Mouse (Mus musculus) kidney, postnatal 14 days (tissue): ENCODE results near the gene Prss57.
A peak's percentile ranks its signal among the peaks of the same experiment; 100 is the strongest.
"Not testable (repeated sequence)": the region's sequence is repeated elsewhere in the genome, so short reads cannot be mapped to it uniquely, and the experiment has no call there.

Source experiments
- DNase-seq: peaks from one replicate; pipeline ENCODE4 v3.0.0; 2022; ENCODE audit warnings: mixed read lengths

Prss57 gene

DNA sequence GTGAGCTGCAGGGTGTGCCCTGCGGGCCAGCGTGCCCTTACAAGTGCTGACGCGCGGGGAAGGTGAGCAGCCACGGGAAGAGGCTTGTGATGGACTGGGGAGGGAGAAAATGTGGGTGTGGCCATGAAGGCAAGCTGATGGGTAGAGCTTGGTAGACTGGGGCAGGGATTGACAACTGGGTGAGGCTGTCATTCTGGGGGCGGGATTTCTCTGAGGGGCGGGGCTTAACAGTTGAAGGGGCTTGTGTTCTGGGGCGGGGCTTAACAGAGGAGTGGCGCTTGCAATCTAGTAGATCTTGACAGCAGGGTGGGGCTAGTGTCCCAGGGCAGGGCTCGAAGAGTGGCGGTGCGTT is 10.1 kb downstream of the Prss57 start:
- DNase-seq, result no peak

DNA sequence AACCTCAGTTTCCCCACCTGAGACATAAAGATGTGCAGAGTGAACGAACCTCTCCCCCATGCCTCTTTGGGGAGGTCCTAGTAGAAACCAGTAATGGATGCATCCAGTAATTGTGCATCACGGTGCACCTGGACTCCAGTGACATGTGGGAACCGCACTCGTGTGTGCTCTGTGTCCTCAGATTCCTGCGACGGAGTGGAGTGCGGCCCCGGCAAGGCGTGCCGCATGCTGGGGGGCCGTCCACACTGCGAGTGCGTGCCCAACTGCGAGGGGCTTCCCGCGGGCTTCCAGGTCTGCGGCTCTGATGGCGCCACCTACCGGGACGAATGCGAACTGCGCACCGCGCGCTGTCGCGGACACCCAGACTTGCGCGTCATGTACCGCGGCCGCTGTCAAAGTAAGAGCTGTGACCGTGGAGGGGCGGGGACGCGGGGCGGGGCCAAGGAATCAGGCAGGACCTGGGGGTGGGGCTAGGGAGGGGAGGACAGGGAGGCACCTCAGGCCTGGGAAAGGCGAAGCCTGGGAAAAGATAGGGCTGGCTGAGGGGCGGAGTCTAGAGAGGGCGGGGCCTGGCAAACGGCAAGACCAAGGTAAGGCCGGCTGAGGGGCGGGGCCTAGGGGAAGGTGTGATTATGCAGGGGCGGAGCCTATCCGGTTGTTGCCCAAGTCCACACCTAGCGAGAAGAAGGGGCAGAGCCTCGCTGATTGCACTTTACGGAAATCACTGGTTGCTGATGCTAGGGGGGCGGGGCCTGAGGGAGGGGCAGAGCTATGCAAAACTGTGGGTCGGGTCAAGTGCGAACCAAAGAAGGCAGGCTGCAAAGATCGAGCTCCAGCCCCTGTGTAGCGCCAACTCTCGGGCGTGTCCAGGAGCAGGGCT is 10.7 kb downstream of the Prss57 start:
- peak; percentile 99 for DNase-seq

DNA sequence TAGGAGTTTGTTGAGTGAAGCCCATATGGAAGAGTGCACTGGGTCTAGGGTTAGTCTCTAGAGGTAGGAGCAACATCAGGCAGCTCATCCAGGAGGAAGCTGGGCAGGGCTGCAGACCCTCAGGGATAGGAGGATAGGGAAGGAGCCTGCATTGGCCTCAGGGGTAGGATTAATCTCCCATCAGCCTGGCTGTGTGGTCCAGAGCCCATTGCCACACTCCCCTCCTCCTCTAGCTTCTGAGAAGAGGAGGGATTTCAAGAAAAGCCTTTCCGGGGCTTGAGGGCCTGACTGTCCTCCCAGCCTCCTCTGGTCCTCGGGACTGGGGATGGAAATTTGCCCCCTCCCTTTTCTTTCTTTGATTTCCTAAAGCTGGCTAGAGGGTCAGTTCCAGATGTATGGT is 11.6 kb downstream of the Prss57 start:
- no peak for DNase-seq

DNA sequence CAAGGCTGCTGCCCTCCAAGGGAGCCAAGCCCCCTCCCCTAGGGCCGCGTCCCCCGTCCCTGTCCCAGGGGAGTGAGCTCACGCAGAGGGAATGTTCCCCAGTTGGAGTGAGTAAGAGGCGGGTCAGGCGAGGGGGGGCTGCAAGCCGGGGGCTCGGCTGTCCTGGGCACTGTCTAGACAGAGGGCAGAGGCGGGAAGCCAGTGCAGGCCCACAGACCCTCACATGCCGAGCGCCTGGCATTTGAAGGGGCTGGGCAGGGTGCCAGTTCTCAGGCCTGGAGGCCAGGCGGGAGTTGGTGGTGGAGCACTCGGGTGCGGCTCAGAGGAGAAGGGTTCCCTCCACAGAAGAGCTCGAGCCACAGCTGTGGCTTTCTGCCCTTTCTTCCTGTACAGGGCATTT is 12.8 kb downstream of the Prss57 start:
- peak; percentile 75 for DNase-seq

DNA sequence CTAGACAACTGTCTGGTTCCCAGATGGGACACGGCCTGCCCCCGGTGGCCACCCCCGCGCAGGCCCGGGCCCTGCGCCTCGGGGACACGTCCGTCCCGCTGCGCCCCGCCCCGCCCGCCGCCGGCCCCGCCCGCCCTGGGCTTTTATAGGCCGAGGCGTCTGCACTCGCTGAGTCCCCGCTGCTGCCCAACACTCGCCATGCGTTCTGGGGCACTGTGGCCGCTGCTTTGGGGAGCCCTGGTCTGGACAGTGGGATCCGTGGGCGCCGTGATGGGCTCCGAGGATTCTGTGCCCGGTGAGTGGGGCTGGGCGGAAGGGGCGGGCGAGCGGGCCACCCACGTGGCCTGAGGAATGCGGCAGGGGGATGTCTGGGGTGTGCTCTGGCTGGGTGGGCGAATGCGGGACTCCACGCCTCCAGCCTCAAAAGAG is 13.6 kb downstream of the Prss57 start, which contains the start of gene Fstl3:
TSS of gene Fstl3 (plus strand) at position 170 of the 429 bp plus-strand sequence.
- peak; percentile 60 for DNase-seq

DNA sequence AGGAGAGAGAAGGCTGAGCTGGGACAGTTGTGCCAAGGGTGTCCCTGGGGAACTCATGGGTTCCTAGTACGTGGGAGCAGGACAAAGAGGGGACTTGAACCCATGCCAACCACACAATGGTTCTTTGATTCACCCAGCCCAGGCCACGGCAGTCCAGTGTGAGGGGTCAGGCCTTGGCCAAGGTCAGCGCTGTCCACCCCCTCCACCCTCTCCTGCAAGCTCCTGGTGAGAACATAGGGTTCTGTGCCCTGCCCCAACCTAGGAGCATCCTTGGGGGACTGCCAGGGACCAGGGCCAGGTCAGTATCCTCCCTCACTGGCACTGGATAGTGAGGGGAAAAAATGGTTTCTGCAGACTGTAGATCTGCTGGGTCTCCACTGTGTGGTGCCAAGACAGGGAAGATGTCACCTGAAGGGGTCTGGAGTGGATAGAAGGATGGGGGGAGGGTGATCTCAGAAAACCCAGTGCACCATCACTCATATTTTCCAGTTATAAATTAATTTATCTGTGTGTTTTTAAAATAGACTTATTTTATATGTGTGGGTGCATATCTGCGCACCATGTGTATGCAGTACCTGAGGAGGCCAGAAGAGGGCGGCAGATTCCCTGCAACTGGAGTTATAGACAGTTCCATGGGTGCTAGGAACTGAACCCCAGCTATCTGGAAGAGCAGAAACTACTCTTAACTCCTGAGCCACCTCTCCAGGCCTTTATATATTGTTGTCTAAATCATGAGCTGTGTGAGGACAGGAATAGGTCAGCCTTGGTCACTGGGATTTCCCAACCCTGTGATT is 16.1 kb downstream of the Prss57 start:
- no peak for DNase-seq

DNA sequence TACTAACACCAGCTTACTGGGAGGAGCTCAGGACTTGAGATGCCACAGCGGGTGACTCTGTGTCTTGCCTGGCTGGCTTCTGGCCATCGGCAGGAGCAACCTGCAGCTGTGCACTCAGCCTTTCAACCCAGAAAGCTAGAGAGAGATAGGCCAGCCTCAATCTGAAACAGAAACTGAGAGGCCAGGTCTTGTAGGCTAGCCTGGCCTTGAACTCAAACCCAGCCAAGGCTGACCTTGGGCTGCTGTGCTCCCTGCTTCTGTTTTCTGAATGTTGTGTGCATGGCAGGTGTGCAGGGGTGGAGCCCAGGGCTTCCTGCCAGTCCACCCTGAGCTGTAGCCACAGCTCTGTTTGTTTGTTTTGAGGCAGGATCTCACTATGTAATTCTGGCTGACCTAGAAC is 17.6 kb downstream of the Prss57 start:
- no peak for DNase-seq

DNA sequence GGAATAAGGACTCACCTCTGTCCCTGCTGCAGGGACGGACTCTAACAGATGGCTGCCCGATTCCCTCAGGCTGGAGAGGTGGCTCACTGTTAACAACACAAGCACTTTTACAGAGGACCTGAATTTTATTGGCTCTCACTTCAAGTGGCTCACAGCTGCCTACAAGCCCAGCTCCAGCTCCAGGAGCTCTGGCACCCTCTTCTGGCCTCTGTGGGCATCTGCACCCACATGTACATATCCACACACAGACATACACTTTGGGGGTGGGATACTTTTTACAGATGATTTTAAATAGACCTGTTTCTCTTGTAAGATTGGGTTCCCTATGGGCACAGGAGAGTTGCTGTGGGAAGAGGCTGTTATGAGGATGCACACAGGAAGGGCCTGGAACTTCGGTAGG is 18.4 kb downstream of the Prss57 start:
- DNase-seq, result no peak

DNA sequence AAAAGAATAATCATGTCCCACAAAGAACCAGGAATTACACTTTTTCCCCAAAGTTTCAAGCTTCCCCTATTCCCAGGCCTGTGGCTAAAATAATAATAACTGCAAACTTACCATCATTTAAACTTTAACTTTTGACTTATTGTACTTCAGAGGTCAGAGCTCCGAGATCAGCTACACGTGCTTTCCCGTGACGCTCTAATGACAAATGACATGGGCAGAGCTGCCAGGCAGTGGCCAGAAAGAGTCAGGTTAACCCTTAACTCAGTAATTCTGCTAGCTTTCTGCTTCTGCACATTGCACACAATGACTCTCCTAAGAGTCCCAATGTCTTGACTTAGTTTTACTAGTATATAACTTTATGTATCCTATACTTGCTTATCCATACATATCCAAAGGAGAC is 21.4 kb downstream of the Prss57 start:
- DNase-seq, result peak; percentile 64

DNA sequence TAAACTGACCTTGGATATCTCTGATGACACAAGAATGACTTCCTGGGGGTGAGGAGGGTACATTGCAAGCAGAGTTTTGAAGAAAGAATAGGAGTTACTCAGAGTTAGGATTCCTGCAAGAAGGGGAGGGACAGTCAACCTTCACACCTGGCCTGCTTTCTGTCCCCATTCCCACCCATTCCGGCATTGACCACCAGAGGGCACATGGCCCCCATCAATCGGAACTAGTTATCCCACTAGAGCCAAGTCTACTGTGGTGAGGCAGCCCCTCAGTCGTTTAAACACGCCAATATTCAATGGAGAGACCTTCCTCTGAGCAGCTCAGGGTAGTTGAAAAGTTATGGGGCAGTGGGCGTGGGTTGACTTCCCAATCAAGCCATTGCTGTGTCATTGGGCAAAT is 22.4 kb downstream of the Prss57 start:
- peak; percentile 87 for DNase-seq

DNA sequence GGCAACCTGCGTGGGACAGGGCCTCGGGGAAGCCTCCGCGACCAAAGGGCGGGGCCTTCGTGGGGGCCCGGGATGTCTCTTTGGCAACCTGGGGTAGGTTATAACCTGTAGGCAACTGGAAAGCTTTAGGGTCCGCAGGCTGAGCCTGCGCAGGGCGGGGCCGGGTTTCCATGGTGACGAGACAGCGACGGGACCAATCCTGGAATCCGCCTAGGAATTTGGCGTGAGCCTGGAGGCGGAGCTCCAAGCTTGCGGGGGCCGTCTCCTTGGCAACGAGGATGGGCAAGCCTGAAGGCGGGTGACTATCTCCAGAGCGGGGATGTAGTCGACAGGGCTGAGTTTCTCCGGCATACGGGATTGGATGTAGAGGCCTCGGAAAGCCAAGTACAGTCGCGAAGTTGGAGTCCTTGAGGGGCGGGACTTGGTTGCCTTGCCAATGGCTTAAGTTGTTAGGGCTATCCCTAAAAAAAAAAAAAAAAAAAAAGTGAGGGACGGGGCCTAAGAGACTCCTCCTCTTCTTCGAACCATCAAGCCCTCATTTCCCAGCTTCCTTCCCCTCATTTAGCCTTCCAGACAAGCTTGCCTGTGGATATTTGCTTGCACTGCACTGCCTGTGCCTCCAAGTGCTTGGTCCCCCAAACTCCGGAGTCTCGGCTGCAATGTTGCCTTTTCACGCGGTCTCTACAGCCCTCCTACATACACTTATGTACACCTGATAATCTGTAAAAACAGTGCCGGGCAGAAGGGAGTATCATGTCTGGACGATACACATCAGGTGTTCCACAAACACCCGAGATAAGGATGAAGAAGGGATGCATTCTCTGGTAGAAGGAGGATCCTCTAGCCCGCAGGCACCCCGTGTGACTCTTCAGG is 23.2 kb downstream of the Prss57 start:
- DNase-seq, result peak; percentile 95

DNA sequence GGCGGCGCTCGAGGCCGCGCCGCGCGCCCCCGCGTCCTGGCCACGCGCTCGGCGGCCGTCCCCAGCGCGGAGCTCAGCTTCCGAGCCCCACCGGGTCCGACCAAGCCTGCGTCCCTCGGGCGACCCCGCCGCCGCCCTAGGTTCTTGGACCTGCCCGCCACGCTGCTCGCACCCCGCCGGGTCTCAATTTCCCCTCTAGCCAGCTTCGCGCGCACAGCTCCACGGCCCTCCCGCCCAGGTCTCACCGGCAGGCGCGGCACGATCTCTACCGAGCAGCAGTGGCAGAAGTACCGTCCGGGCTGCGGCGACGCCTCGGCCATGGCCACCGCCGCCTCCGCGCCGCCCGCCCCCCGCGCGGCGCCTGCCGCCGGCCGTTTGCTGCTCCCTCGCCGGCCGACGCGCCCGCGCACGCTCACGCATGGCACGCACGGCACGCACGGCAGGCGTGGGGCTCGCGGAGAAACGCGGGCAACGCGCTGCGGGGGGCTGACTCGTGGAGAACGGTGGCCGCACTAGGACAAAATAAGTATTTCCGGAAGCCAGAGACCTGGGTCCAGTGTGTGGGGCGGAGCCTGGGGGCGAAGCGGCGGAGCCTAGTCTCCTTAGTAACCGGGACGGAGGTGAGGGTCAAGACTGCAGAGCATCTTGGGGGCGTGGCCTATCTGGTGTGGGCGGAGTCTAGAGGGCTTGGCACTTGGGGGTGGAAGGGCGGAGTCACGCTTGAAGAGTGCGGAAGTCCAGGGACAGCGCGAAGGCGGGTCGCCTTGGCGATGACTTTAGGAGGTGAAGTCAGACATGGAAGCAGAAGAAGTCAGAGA is 24.0 kb downstream of the Prss57 start, which contains the start of gene Rnf126:
TSS of gene Rnf126 (minus strand) at position 445 of the 818 bp plus-strand sequence.
- DNase-seq, result peak; percentile 100

DNA sequence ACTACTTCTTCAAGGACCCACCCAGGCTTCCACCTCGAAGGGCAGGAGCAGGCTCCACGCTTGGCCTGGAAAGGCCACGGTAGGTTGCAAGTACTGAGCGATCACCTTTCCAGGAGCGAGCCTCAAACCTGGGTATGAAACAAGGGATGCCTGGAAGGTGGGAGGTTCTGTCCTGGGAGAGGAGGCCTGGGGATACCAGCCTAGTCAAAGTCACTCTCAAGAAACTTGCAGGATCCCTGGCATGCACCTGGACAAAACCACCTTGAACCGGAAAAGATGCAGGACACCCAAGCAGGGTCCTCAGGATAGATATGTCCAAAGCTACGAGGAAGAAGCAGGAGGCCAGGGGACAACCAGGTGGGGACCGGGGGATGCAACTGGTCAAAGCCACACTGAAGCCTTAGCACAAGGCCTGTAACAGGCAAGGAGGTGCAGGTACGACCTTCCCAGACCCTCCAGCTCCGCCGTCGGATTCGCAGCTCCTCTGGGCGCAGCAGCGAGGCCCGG is 24.7 kb downstream of the Prss57 start:
- DNase-seq, result no peak

DNA sequence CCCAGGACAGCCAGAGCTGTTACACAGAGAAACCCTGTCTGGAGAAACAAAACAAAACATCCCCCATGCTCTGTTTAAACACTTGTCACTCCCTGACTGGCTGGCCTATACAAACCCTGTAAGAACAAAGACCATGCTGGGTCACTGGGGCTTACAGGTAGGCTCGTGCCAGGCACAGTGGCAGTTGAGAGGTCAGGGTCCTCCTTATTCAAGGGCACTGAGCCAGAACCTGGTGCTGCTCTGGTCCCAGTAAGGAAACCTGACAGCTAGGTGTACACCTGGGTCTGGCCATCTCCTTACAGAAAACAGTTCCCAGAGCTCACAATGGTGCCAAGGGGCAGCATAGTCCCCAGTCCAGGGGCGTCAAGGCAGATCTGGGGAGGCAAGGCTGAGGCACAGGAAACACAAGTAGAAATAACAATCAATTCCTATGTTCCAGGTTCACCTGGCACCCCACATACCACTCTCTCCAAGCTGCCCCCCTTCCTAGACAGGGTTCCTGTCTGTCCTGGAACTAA is 25.5 kb downstream of the Prss57 start:
- peak; percentile 44 for DNase-seq

DNA sequence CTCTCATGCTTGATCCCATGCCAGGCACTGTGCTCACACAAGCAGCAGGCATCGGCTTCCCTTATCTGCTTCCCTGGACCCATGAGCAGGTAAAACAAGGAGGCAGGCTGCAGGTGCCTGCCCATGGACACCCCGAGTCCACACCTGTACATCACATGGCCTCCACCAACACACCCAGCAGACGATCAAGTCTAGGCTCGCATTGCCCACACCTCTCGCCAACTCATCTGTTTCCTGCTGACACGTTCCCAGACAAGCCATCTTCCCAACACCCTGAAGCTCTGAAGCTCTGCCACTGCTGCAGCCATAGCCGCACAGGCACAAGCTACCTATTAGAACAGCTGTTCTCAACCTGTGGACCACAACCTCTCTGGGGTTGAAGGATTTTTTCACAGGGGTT is 26.5 kb downstream of the Prss57 start:
- DNase-seq, result no peak

DNA sequence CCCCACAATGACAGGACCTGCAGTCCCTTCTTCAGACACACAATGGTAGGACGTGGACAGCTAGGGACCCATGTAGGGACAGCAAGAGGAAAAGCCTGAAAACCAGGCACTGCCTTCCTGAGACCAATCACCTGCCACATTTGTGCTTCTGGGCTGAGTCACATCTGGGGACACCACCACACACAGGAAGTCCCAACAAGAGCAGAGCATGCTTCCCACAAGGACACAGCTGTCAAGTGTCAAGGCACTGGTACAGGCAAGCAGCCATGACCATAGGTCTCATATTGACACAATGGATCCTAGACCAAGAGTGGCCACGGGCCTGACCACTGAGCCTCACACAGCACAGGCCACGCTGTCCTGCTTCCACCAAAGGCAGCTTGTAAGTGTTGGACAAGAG is 27.9 kb downstream of the Prss57 start:
- DNase-seq, result no peak

DNA sequence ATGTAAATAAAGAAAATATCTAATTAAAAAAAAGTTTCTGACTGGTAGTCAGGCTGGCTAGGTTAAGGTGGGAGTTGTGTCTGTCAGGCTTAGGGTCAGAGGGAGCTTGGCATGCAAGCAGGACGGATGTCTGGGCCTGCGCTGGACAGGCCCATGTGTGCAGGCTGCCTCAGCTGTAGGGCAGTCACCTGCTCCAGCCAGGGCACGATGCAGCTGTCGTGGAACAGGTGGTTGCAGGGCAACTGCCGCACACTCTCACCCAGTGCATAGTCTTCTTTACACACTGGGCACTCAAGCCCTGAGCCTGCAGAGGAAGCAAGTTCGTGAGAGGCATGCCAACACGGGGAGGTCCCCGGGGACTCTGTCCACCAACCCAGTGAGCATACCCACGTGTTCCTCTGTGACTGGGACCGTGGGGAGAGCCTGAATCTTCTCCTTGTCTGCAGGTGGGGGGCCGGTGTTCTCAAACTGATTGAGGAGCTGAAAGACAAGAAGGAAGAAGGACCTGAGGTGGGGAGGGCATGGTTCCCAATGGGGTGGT is 30.1 kb downstream of the Prss57 start:
- no peak for DNase-seq

DNA sequence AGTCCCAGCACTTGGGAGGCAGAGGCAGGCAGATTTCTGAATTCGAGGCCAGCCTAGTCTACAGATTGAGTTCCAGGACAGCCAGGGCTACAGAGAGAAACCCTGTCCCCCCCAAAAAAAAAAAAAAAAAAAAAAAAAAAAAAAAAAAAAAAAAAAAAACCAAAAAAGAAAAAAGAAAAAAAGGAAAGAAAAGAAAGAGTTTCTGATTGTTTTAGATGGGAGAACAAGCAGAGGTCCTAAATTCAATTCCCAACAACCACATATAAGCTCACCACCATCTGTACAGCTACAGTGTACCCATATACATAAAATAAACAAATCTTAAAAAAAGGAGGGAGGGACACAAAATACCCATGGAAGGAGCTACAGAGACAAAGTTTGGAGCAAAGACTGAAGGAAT is 31.1 kb downstream of the Prss57 start:
- not testable (repeated sequence) for DNase-seq

DNA sequence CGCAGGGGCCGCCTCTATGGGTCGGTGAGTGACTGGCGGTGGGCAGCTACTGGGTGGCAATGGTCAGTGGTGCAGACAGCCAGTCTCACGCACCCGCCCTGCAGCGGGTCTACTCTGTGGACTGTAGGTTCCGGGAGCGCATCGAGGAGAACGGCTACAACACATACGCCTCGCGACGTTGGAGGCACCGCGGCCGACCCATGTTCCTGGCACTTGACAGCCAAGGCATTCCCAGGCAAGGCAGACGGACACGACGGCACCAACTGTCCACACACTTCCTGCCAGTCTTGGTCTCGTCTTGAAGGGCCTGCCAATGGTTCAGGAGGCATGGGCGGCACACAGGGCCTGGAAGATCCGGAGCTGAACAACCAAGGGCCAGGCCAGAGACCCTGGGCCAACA is 34.1 kb downstream of the Prss57 start:
- DNase-seq, result no peak

DNA sequence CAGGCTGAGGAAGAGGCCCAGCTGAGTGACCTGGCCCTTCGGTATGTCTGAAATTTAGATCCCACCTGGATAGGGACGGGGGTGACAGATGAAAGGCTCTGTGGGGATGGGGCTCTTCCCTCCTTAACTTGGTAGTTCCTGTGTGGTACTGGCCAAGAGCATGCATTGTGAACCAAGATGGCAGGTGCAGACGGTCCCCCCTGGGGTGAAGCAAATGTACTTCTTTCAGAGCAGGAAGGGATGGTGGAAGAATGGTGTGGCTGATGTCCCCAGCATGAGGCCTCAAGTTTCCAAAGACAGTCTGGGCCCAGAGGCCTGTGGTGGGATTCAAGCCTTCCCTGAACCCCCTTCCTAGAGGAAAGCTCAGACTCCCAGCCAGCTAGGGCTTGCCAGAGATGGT is 34.9 kb downstream of the Prss57 start:
- DNase-seq, result no peak

DNA sequence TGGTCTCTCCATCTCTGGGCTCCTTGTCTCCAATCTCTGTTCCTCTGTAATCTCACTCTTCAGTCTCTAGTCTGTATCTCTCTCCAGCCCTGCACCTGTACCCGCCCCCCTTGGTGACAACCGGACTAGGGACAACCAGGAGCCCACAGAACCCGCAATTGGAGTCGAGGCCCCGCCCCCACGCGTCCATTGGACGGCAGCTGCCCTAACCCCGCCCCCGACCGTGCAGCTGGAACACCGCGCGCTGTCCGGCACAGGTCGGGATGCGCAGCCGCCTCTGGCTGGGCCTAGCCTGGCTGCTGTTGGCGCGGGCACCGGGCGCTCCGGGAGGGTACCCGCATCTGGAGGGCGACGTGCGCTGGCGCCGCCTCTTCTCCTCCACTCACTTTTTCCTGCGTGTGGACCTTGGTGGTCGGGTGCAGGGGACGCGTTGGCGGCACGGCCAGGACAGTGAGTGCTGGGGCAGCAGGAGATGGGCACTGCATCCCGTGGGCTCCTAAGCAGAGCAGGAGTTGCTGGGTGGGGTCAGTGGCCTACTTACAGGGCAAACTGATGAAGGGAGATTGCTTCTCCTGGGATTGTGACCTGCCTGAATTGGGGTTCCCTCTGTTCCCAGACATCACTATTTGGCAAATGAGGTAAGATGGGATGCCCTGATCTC is 35.8 kb downstream of the Prss57 start, which contains the start of gene Fgf22:
TSS of gene Fgf22 (plus strand) at position 221 of the 661 bp plus-strand sequence.
- peak; percentile 88 for DNase-seq
